Mouse (Mus musculus) yolk sac, embryonic 10.5 days (tissue): ENCODE measurements around the gene Rpl6.

Experiments
- DNase-seq: peaks from one replicate; pipeline ENCODE4 v3.0.0-alpha.2; 2017; ENCODE audit warnings: low spot score

The Rpl6 gene

GRCm38 (mm10) chr5:121204132-121205089 is at the start of gene Rpl6:
Gene Rpl6, plus strand, starts transcription at chr5:121204481.
- peak; percentile 90 for DNase-seq

- DNase-seq = no peak
Measured at GRCm38 (mm10) chr5:121156121-121156520, 48.2 kb upstream of the Rpl6 start.

GRCm38 (mm10) chr5:121157017-121157416 is 47.3 kb upstream of the Rpl6 start:
- no peak for DNase-seq

GRCm38 (mm10) chr5:121157489-121157888 is 46.8 kb upstream of the Rpl6 start:
- DNase-seq = no peak

GRCm38 (mm10) chr5:121158966-121159365 is 45.3 kb upstream of the Rpl6 start:
- no peak for DNase-seq

GRCm38 (mm10) chr5:121162285-121162684 is 42.0 kb upstream of the Rpl6 start:
- DNase-seq = no peak

GRCm38 (mm10) chr5:121162923-121163322 is 41.4 kb upstream of the Rpl6 start:
- DNase-seq = no peak

GRCm38 (mm10) chr5:121166884-121167283 is 37.4 kb upstream of the Rpl6 start:
- DNase-seq = no peak

- no peak for DNase-seq
Measured at GRCm38 (mm10) chr5:121169588-121169987, 34.7 kb upstream of the Rpl6 start.

- no peak for DNase-seq
Measured at GRCm38 (mm10) chr5:121172835-121173234, 31.4 kb upstream of the Rpl6 start.

GRCm38 (mm10) chr5:121179077-121179857 is 25.0 kb upstream of the Rpl6 start:
- DNase-seq = no peak

GRCm38 (mm10) chr5:121183269-121183668 is 21.0 kb upstream of the Rpl6 start:
- DNase-seq = no peak

- no peak for DNase-seq
Measured at GRCm38 (mm10) chr5:121184375-121184774, 19.9 kb upstream of the Rpl6 start.

- DNase-seq = peak; percentile 44
Measured at GRCm38 (mm10) chr5:121184945-121185551, 19.2 kb upstream of the Rpl6 start.

GRCm38 (mm10) chr5:121187580-121188001 is 16.7 kb upstream of the Rpl6 start:
- no peak for DNase-seq

- DNase-seq = no peak
Measured at GRCm38 (mm10) chr5:121188265-121188664, 16.0 kb upstream of the Rpl6 start.

GRCm38 (mm10) chr5:121189182-121189581 is 15.1 kb upstream of the Rpl6 start:
- DNase-seq = peak; percentile 60

GRCm38 (mm10) chr5:121190210-121190835 is 14.0 kb upstream of the Rpl6 start:
- no peak for DNase-seq

- peak; percentile 85 for DNase-seq
Measured at GRCm38 (mm10) chr5:121190836-121191583, 13.3 kb upstream of the Rpl6 start, which contains the start of gene Ptpn11. Gene Ptpn11, minus strand, starts transcription at chr5:121191397.

- DNase-seq = no peak
Measured at GRCm38 (mm10) chr5:121191584-121191906, 12.7 kb upstream of the Rpl6 start.

- DNase-seq = no peak
Measured at GRCm38 (mm10) chr5:121194173-121194572, 10.1 kb upstream of the Rpl6 start.
